Mouse (Mus musculus) neural tube, embryonic 13.5 days (tissue): ENCODE measurements around the gene AU040320. TPM values are rescaled to one million over a fixed set of nuclear protein-coding genes. Genes with fewer than 3 reads are reported as not detected.
A peak's percentile ranks its signal among the peaks of the same experiment; 100 is the strongest.

Source experiments
- ATAC-seq: fragments of 200-750 bp; cut with Nextera tagmentation; 2 replicates; pipeline ENCODE4 v1.8.0; 2017; ENCODE audit warnings: low read depth, mild to moderate bottlenecking, moderate TSS enrichment, moderate library complexity
- H3K27ac ChIP-seq: fragments of 300-500 bp; sonication (generic); replicated peaks from 2 replicates; pipeline ENCODE4 v1.5.1; 2015; ENCODE audit warnings: moderate library complexity, mild to moderate bottlenecking, inconsistent platforms
- H3K27me3 ChIP-seq: fragments of 300-500 bp; sonication (generic); 2 replicates; pipeline ENCODE4 v1.6.1; 2015; ENCODE audit warnings: mild to moderate bottlenecking, inconsistent platforms
- H3K36me3 ChIP-seq: fragments of 300-500 bp; sonication (generic); 2 replicates; pipeline ENCODE4 v1.6.1; 2015; ENCODE audit warnings: mild to moderate bottlenecking, inconsistent platforms
- H3K4me1 ChIP-seq: fragments of 300-500 bp; sonication (generic); replicated peaks from 2 replicates; pipeline ENCODE4 v1.6.1; 2015; ENCODE audit warnings: inconsistent platforms
- H3K4me2 ChIP-seq: fragments of 300-500 bp; sonication (generic); 2 replicates; pipeline ENCODE4 v1.6.1; 2015; ENCODE audit warnings: inconsistent platforms, mild to moderate bottlenecking, moderate library complexity
- H3K4me3 ChIP-seq: fragments of 300-500 bp; sonication (generic); 2 replicates; pipeline ENCODE4 v1.5.1; 2015; ENCODE audit warnings: mild to moderate bottlenecking, inconsistent platforms
- H3K9ac ChIP-seq: fragments of 300-500 bp; sonication (generic); 2 replicates; pipeline ENCODE4 v1.6.1; 2015; ENCODE audit warnings: moderate library complexity, mild to moderate bottlenecking, inconsistent platforms
- H3K9me3 ChIP-seq: fragments of 300-500 bp; sonication (generic); 2 replicates; pipeline ENCODE4 v1.6.1; 2016; ENCODE audit warnings: inconsistent platforms
- WGBS: fragments of 180-500 bp; shearing (Covaris S2); methylation state at CpG from one replicate; pipeline ENCODE4 v1.1.7; 2015; 5-methylcytosine and 5-hydroxymethylcytosine counted together
- polyA plus RNA-seq: library from polyadenylated mRNA; unstranded; fragments of >200 nt; fragmentation: Nextera tagmentation; extraction: Ambion mirVana; gene quantifications from 2 replicates; pipeline ENCODE4 v1.2.1, GENCODE M21; 2015

AU040320 gene
- 38.3 and 41.3 TPM in 2 replicates for polyA plus RNA-seq

DNA sequence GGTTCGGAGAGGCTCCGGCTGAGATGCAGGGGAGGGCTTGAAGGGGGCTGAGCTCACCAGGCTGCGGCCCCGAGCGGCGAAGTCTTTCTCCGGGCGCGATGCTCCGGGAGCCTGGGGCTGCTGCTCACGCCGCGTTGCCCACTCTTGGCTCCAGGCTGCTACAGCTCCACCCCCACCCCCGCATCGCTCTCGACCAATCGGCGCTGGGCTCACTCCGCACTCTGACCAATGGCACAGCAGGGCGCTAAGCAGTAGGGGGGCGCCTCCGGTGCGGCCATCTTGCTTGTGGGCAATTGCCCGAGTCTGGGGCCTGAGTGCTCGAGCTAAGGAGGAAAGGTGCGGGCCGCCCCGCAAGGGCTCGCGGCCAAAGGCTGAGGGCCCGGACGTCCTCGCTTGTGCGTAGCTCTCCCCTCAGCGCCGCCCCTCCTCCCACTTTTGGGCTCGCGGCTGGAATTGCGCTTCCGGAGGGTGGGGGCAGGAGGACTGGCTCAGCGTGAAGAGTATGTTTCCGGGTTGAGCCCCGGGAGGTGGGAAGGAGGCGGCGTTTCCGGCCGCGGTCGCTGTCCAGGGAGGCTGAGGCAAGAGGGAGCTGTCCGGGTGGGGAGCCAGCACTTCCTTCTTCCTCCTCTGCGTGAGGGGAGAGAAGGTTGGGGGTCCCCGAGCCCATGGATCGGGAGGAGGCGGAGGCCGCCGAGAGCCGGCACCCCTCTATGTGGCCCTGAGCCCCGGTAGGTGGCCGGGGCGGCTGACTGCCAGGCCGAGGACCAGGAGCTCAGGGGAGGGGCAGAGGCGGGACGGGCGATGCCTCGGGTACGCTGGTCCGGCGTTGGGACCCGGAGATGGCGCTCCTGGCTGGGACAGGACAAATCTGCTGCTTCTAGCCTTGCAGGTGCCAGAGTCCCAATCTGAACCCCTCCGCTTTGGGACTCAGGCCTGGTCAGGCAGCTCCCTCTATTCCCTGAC lies at the start of gene AU040320, which contains the start of gene Ncdn:
TSS of gene AU040320 (plus strand) at position 277 of the 963 bp plus-strand sequence.
TSS of gene Ncdn (minus strand) at position 171 of the 963 bp plus-strand sequence.
- peaks cover 32% of the 10 kb centered on the region for H3K36me3 ChIP-seq
- H3K4me1 ChIP-seq = peaks cover 52% of the 10 kb centered on the region
- H3K9me3 ChIP-seq = no peaks in the 10 kb centered on the region
- H3K4me2 ChIP-seq = peak within 1 kb of the TSS; percentile 90
- peak within 1 kb of the TSS; percentile 98 for H3K27ac ChIP-seq
- peak within 1 kb of the TSS; percentile 91 for H3K9ac ChIP-seq
- WGBS = under 1% methylated on average over 71 of the region's 71 CpGs
- peak within 1 kb of the TSS; percentile 96 for H3K4me3 ChIP-seq
- ATAC-seq = peak; percentile 98
- H3K27me3 ChIP-seq = no peaks in the 10 kb centered on the region

DNA sequence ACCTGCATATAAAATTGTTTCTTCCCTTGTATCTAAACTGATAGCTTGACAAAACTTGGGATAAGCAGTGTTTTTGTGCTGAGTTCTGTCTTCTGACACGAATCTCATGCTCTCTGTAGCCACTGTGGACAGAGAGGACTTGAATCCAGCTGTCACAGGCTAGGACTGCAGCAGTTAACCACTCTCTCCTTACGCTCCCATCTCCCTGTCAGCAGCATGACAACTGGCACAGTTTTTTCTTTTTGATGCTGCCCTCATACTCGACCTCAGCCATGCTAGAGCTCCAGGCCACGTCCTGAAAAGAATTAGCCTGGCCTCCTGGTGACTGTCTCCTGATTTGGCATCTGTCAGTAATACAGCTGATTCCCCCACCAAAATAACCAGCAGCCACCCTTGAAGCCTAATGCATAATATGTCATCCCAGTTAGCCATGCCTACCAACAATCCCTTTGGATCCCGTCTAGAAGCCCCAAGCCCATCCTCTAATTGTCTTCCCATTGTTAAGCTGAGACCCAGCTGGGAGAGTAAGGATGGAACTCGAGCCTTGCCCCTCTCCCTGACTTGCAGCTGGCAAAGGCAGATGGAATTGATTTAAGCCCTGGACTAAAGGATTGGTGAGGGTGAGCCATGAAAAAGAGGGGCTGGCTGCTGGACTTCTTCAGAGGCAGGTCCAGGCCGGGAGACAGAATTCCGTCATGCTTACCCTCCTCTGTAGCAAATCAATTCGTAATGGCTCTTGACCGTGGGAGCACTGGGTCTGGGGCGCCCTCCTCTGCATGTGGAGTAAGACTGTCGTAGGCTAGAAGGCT lies 46.5 kb upstream of the AU040320 start:
- peak; percentile 67 for ATAC-seq
- no peak overlapping the region for H3K9ac ChIP-seq
- no peaks in the 10 kb centered on the region for H3K9me3 ChIP-seq
- H3K4me3 ChIP-seq = no peak overlapping the region
- peaks cover 24% of the 10 kb centered on the region for H3K4me1 ChIP-seq
- H3K27ac ChIP-seq = peak overlapping the region; percentile 6; the same call in 1 of the 2 replicates
- H3K36me3 ChIP-seq = peaks cover 71% of the 10 kb centered on the region
- no peak overlapping the region for H3K4me2 ChIP-seq
- H3K27me3 ChIP-seq = no peaks in the 10 kb centered on the region
- WGBS = 25% methylated on average over 12 of the region's 12 CpGs

DNA sequence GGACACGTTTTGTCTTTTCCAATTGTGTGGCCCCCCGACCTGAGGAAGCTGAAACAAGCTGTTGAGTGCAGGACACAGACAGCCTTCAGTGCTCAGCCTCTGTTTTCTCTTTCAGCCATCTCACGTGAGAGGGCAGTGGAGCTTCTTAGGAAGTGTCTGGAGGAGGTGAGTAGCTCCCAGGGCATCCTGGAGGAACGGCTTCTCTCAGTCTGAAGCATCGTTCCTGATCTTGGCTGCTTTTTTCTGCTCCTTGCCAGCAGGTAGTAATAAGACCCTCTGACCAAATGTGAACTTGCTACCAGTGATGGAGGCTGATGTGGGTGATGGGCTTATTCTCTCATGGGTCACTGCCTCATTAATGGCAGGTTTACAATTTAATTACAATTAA lies 45.9 kb upstream of the AU040320 start:
- H3K9me3 ChIP-seq = no peaks in the 10 kb centered on the region
- 24% methylated on average over 5 of the region's 5 CpGs for WGBS
- peak overlapping the region; percentile 6; the same call in 1 of the 2 replicates for H3K27ac ChIP-seq
- no peaks in the 10 kb centered on the region for H3K27me3 ChIP-seq
- H3K4me1 ChIP-seq = peaks cover 24% of the 10 kb centered on the region
- peaks cover 71% of the 10 kb centered on the region for H3K36me3 ChIP-seq
- no peak; the same call in 1 of the 2 replicates for ATAC-seq
- no peak overlapping the region for H3K4me2 ChIP-seq
- H3K4me3 ChIP-seq = no peak overlapping the region
- no peak overlapping the region for H3K9ac ChIP-seq

DNA sequence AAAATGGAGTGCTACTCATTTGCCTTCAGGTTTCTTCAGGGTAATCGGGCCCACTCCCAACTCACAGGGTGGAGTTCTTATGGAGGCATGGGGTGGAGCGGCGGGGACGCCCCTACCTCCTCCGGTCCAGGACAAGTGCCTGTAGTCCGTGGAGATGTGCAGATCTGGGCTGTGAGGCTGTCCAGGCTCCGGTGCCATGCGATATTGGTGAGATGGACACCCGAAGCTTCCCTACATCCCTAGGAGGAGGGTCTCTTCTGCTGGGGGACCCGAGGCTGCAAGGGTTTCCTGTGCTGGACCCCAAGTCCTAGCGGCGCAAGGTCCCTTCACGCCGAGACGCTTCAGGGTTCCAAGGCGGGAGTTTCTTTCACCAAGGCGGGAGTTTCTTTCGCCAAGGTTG lies 21.2 kb upstream of the AU040320 start:
- Histone ChIP-seq H3K9me3 (no peaks in the 10 kb centered on the region), H3K4me2 (no peak overlapping the region), H3K9ac (no peak overlapping the region), H3K36me3 (no peaks in the 10 kb centered on the region), H3K4me1 (peaks cover 29% of the 10 kb centered on the region), H3K27me3 (peaks cover 85% of the 10 kb centered on the region), H3K27ac (no peak overlapping the region), H3K4me3 (no peak overlapping the region)
- no peak for ATAC-seq
- WGBS = 3% methylated on average over 18 of the region's 18 CpGs

DNA sequence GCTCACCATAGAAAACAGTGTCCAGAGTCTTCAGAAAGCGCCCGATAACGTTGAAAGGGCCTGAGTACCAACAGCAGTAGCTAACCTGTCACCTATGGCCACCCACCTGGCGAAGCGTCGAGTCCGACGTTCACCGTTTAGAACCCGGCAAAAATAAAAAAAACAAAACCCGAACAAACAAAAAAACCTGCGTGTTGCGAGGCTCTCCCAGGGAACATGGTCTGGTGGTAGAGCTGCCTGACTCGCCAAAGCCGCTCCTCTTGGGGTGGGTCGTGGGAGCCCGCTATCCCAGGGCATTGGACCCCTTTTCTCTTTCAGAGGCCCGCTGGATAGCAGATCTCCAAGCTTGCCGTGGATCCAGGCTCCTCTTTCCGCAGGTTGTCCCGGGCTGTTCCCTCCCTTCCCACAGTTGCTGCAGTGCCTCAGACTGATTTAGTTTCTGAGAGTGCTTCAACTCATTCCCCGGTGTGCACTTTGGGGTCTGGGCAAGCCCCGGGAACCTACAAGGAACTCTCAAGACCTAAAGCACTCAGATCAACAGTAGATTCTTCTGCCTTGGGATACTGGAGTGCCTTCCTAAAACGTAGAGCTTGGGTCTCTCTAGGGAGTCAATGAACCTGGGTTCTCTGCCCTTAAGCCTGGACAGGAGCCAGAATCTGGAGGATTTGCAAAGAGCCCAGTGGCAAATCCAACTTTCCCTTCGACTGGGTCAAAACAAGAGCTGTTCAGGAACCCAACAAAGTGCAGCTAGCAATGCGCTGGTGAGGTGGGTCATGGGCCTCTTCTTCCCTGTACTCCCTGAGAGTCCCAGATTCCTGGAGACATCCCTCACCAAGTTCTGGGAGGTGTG lies 20.6 kb upstream of the AU040320 start:
- Histone ChIP-seq H3K4me2 (no peak overlapping the region), H3K9me3 (no peaks in the 10 kb centered on the region), H3K36me3 (no peaks in the 10 kb centered on the region), H3K27ac (no peak overlapping the region), H3K4me1 (peaks cover 29% of the 10 kb centered on the region), H3K4me3 (no peak overlapping the region), H3K27me3 (peaks cover 92% of the 10 kb centered on the region), H3K9ac (no peak overlapping the region)
- no peak for ATAC-seq
- WGBS = 3% methylated on average over 26 of the region's 26 CpGs

DNA sequence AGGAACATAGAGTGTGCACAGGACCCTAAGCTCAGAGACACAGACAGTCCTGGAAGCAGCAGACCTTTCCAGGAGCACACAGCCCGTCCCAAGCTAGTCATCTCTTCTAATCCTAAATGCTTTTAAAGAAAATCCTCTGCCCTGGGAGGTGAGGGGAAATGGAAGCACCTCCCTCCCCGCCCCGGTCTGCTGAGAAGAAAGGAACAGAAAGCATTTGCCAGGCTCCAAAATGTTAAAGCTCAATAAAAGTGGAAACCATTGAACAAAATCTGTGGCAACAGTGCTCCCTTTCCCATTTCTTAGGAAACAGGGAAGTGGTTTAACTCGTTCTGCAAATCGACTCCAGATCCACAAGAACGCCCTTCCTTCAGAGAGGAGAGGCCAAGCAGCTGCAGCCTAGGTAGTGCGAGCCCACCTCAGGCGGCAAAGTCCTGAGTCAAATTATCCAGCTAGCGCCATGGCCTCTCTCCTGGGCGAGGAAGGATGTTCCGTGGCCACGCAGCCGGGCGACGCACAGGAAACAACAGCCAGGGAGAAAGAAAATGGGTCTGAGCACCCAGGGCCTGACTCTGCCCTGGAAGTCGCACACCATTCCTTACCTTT lies 19.2 kb upstream of the AU040320 start:
- H3K9ac ChIP-seq = no peak overlapping the region
- no peak overlapping the region for H3K4me3 ChIP-seq
- 3% methylated on average over 16 of the region's 16 CpGs for WGBS
- no peaks in the 10 kb centered on the region for H3K36me3 ChIP-seq
- no peak for ATAC-seq
- H3K27ac ChIP-seq = no peak overlapping the region
- no peak overlapping the region for H3K4me2 ChIP-seq
- H3K4me1 ChIP-seq = peaks cover 29% of the 10 kb centered on the region
- no peaks in the 10 kb centered on the region for H3K9me3 ChIP-seq
- peaks cover 100% of the 10 kb centered on the region for H3K27me3 ChIP-seq

DNA sequence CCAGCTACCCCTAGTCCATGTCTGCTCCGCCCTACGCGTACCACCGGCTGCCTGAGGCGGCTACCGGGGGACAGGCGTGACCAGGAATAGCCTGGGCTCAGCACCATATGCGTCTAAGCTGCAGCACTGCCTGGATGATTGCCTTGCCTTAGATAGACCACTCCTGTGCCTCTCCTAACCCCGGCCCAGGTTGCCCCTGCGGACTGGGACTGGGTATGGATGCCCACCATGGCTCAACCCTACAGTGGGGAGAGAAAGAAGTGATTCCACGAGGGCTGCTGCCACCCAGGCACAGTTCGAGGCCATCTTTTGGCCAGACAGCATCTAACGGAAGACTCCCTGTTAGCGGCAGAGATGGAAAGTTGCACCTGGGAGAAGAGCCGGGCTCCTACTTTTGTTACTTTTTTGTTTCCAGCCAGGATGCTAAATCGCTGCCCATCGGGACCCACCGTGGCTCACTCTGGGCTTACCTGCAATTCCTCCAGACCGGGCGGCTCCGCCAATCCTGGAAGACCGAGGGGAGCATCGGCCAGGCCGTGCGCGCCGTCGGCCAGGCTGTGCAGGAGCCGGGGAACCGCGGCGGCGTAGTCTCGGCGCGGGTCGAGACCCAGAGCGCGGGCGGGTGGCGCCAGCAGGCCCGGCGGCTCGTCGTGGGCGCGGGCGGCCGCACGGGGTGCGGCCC lies 18.5 kb upstream of the AU040320 start:
- H3K27me3 ChIP-seq = peaks cover 99% of the 10 kb centered on the region
- peak overlapping the region; percentile 48 for H3K4me2 ChIP-seq
- no peaks in the 10 kb centered on the region for H3K36me3 ChIP-seq
- peak overlapping the region; percentile 27 for H3K4me3 ChIP-seq
- 2% methylated on average over 51 of the region's 51 CpGs for WGBS
- peaks cover 29% of the 10 kb centered on the region for H3K4me1 ChIP-seq
- H3K9me3 ChIP-seq = no peaks in the 10 kb centered on the region
- H3K27ac ChIP-seq = no peak overlapping the region
- H3K9ac ChIP-seq = no peak overlapping the region
- no peak for ATAC-seq

DNA sequence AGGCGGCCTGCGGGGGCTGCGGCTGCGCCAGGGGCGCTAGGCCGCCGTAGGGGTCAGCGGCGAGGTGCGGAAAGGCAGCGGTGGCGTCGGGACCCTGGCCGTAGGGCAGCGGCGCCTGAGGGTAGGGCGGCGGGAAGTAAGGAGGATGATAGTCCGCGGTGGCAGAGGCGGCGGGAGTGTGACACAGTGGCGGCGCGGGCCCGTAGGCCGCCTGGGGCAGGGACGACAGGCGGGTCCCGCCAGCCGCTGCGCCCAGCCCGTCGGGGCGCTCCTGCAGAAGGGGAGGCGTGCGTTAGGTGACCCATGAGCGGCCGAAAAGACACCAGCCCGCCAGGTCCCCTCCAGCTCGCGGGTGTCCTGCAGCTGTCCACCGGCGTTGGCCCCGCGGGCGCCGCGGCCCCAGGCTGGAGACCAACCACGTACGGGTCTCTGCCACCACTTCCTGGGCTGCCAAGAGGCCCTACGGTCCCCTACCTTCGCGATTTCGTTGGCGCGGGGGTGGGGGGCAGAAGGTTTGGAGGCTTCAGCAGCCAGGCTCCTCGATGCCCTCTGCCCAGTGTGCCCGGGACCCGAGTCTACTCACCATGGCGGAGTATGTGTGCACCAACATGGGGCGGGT lies 17.9 kb upstream of the AU040320 start:
- ATAC-seq = 0 out of 2 replicates have a peak, but pooled peaks have one; percentile 17
- WGBS = 3% methylated on average over 59 of the region's 62 CpGs
- H3K9ac ChIP-seq = no peak overlapping the region

DNA sequence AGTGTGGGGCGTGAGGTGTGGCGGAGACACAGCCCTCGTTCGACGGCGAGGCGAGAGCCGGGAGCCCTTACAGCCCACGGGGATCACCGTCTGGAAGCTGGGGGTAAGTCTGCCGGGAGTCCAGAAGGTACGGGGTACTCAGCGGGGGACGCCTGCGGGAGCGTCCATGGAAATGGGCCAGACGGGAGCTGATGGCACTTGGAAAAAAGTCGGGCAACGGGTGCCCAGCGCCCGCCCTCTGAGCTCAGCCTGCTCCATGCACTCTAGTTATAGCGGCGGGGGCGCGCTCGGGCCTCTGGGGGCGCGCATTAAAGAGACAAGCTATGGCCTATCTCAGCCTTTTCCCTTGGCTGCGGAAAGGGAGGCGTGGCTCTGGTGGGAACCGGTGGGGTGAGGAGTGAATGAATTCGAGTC lies 17.3 kb upstream of the AU040320 start, which contains the start of gene Tfap2e:
TSS of gene Tfap2e (minus strand) at position 240 of the 414 bp plus-strand sequence.
- H3K27ac ChIP-seq = no peak within 1 kb of the TSS
- H3K9ac ChIP-seq = no peak within 1 kb of the TSS
- peak within 1 kb of the TSS; percentile 48 for H3K4me2 ChIP-seq
- H3K4me1 ChIP-seq = peaks cover 29% of the 10 kb centered on the region
- H3K36me3 ChIP-seq = no peaks in the 10 kb centered on the region
- H3K27me3 ChIP-seq = peaks cover 95% of the 10 kb centered on the region
- peak; percentile 68 for ATAC-seq
- WGBS = under 1% methylated on average over 32 of the region's 32 CpGs
- H3K9me3 ChIP-seq = no peaks in the 10 kb centered on the region
- H3K4me3 ChIP-seq = peak within 1 kb of the TSS; percentile 27

More for the DNA sequence above, 17.9 kb upstream of the AU040320 start:
- H3K4me2 ChIP-seq = peak overlapping the region; percentile 48
- peaks cover 99% of the 10 kb centered on the region for H3K27me3 ChIP-seq
- peaks cover 29% of the 10 kb centered on the region for H3K4me1 ChIP-seq
- no peak overlapping the region for H3K27ac ChIP-seq
- H3K36me3 ChIP-seq = no peaks in the 10 kb centered on the region
- peak overlapping the region; percentile 27 for H3K4me3 ChIP-seq
- no peaks in the 10 kb centered on the region for H3K9me3 ChIP-seq

DNA sequence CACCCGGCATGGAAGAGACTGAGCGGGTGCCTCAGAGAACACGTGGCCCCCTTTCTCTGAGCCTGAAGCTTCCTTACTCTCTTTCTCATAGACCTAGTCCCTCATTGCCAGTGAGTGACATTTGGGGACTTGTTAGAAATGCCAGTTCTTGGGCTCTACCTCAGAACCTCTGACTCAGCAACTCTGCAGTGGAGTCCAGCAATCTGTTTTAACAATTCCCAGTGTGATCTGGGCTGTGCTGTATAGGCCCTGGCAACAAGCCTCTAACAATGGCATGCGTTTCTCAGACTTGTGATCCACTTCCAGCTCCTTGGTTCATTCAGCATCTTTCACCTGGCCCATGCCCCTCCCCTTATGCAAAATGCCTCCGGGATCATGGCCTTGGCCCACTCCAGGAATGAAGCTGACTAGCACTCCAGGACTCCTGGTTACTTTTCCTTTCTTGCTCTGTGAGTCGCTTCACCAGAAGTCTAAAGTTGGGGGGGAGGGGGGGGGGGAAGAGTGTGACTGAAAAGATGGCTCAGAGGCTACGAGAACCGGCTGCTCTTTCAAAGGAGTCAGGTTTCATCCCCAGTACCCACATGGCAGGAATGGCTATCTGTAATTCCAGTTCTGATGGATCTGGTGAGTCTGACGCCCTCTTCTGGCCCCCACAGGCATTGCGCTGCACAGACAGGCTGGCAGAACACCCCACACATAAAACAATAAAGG lies 13.2 kb upstream of the AU040320 start:
- no peaks in the 10 kb centered on the region for H3K9me3 ChIP-seq
- H3K27me3 ChIP-seq = peaks cover 71% of the 10 kb centered on the region
- ATAC-seq = no peak
- no peak overlapping the region for H3K27ac ChIP-seq
- no peak overlapping the region for H3K9ac ChIP-seq
- whole genome bisulfite sequencing = 19% methylated on average over 10 of the region's 10 CpGs
- H3K4me1 ChIP-seq = peaks cover 16% of the 10 kb centered on the region
- no peak overlapping the region for H3K4me3 ChIP-seq
- H3K36me3 ChIP-seq = peaks cover 18% of the 10 kb centered on the region
- H3K4me2 ChIP-seq = no peak overlapping the region
